Mouse (Mus musculus) C2C12 (cell line): ENCODE measurements around the gene Chadl. TPM values are rescaled to one million over a fixed set of nuclear protein-coding genes. Genes with fewer than 3 reads are reported as not detected.
A peak's percentile ranks its signal among the peaks of the same experiment; 100 is the strongest.

ENCODE experiments used
- H3K27me3 ChIP-seq: one replicate; pipeline ENCODE4 v1.6.1; 2011; ENCODE audit not compliant: control insufficient read depth, insufficient read depth, insufficient read length
- H3K36me3 ChIP-seq: one replicate; pipeline ENCODE4 v1.6.1; 2011; ENCODE audit not compliant: control insufficient read depth, insufficient read depth
- H3K4me3 ChIP-seq: one replicate; pipeline ENCODE4 v1.5.1; 2011; ENCODE audit warnings: mild to moderate bottlenecking, control low read depth; ENCODE audit not compliant: poor library complexity, insufficient read depth, severe bottlenecking
- H3K79me2 ChIP-seq: one replicate; pipeline ENCODE4 v1.6.1; 2011; ENCODE audit not compliant: control insufficient read depth, insufficient read depth
- H3K79me3 ChIP-seq: one replicate; pipeline ENCODE4 v1.6.1; 2011; ENCODE audit warnings: low read depth, control low read depth
- H3ac ChIP-seq: one replicate; pipeline ENCODE3; 2011; ENCODE audit warnings: low read depth; ENCODE audit not compliant: control insufficient read depth, insufficient read length
- CEBPB ChIP-seq: IDR thresholded peaks from one replicate; pipeline ENCODE4 v1.6.1; 2011; ENCODE audit warnings: low read depth, mild to moderate bottlenecking, control low read depth, moderate library complexity
- CTCF ChIP-seq: IDR thresholded peaks from one replicate; pipeline ENCODE4 v1.5.1; 2011; ENCODE audit not compliant: control insufficient read depth, insufficient read depth, insufficient read length
- FOSL1 ChIP-seq: IDR thresholded peaks from one replicate; pipeline ENCODE4 v1.8.0; 2011; ENCODE audit warnings: mild to moderate bottlenecking, low read length; ENCODE audit not compliant: poor library complexity, insufficient read depth, severe bottlenecking
- MAX ChIP-seq: IDR thresholded peaks from one replicate; pipeline ENCODE4 v1.6.1; 2011; ENCODE audit warnings: mild to moderate bottlenecking, control low read depth
- MYOD1 ChIP-seq: IDR thresholded peaks from one replicate; pipeline ENCODE4 v1.6.1; 2011; ENCODE audit warnings: low read depth; ENCODE audit not compliant: control insufficient read depth, insufficient read length
- MYOG ChIP-seq: IDR thresholded peaks from one replicate; pipeline ENCODE4 v1.6.1; 2011; ENCODE audit not compliant: control insufficient read depth, insufficient read length; ENCODE audit errors: extremely low read depth
- USF1 ChIP-seq: IDR thresholded peaks from one replicate; pipeline ENCODE4 v1.6.1; 2011; ENCODE audit warnings: low read depth, mild to moderate bottlenecking, control low read depth, moderate library complexity
- polyA plus RNA-seq: library from polyadenylated mRNA; unstranded; fragments of >200 nt; fragmentation: generic; extraction: Trizol; gene quantifications from one replicate; pipeline ENCODE4 v1.2.1, GENCODE M21; 2012; ENCODE audit warnings: missing spikeins

The Chadl gene
- polyA plus RNA-seq, 1 experiment = 1.5 TPM

GRCm38 (mm10) chr15:81735075-81735474 is 38.0 kb upstream of the Chadl start:
- TF ChIP-seq FOSL1 (no peak), CTCF (no peak), CEBPB (no peak), MYOD1 (no peak)
- Histone ChIP-seq H3ac (no peak overlapping the region), H3K4me3 (no peak overlapping the region), H3K36me3 (no peaks in the 10 kb centered on the region), H3K27me3 (no peaks in the 10 kb centered on the region), H3K79me2 (no peaks in the 10 kb centered on the region), H3K79me3 (no peaks in the 10 kb centered on the region)

DNA sequence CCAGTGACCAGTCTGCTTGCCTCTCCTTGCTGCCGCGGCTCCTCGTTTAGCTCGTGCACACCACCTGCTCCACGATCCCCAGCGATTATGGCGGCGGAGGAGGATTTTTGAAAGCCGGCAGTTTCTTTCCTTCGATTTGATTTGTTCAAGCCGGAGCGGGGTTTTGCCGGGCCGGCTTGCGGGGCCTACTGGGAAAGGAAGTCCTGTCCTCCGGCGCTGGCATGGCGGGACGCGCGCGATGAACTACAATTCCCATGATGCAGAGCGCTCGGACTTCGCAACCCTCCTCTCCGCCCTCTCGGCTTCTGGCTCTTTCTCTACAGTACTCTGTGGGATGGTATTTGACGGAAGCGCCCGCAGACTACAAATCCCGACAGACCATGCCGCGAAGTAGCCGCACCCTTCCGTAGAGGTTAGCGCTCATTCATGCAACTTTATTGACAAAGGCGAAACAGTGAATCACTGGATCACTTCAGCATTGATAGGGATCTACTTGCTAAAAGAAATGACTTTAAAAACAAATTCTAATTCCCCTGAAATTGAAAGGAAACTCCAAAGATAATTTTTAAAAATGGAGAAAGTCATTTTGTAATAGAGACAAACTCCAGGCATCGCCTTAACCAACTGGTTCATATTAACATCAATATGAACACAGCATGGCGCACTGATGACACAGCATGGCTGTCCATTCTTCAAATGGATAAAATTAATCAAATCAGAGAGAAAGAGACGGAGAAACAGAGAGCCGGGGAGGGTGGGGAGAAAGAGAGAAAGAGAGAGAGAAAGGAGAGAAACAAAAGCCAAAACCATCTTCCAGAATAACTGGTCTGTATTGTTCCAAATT is 32.9 kb upstream of the Chadl start:
- TF ChIP-seq MAX = peak; percentile 59
- peak; percentile 11 for TF ChIP-seq USF1
- no peak for TF ChIP-seq MYOD1
- TF ChIP-seq MYOG = no peak
- peak; percentile 90 for TF ChIP-seq FOSL1
- no peak for TF ChIP-seq CTCF
- peak; percentile 46 for TF ChIP-seq CEBPB

DNA sequence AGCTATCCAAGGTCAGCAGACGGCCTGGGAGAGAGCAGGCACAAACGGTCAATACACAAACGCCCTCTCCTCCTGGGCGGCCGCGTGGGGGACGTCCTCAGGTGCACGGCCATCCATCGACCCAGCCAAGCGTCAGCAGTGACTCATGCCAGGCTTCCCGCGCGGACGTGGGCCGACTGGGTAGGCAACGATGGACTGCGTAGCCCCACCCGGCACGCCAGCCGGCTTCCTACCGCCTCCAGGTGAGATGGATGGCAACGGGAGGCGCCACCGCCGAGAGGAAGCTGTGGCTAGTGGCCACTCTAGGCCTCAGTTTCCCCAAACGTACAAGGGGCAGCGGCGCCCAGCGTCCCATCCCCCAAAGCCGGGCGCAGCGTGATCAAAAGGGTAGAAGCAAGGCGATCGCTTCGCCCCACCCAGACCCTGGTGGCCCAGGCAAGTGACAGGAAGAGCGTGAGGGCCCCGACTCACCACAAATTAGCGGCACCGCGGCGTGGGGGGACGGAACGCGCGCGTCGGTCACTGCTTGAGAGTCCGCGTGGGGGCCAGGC is 32.2 kb upstream of the Chadl start:
- Histone ChIP-seq H3K27me3 (no peaks in the 10 kb centered on the region), H3K79me3 (peaks cover 53% of the 10 kb centered on the region), H3ac (peak overlapping the region; percentile 99), H3K4me3 (peak overlapping the region; percentile 100), H3K36me3 (peaks cover 36% of the 10 kb centered on the region), H3K79me2 (peaks cover 55% of the 10 kb centered on the region)
- TF ChIP-seq MYOG (no peak), MAX (peak; percentile 53)

More for the DNA sequence above, 32.9 kb upstream of the Chadl start:
- H3K36me3 ChIP-seq = peaks cover 30% of the 10 kb centered on the region
- H3ac ChIP-seq = peak overlapping the region; percentile 99
- peaks cover 48% of the 10 kb centered on the region for H3K79me2 ChIP-seq
- H3K4me3 ChIP-seq = peak overlapping the region; percentile 100
- no peaks in the 10 kb centered on the region for H3K27me3 ChIP-seq
- H3K79me3 ChIP-seq = peaks cover 46% of the 10 kb centered on the region

GRCm38 (mm10) chr15:81725965-81726364 is 28.9 kb upstream of the Chadl start:
- H3K36me3 ChIP-seq = peaks cover 70% of the 10 kb centered on the region

DNA sequence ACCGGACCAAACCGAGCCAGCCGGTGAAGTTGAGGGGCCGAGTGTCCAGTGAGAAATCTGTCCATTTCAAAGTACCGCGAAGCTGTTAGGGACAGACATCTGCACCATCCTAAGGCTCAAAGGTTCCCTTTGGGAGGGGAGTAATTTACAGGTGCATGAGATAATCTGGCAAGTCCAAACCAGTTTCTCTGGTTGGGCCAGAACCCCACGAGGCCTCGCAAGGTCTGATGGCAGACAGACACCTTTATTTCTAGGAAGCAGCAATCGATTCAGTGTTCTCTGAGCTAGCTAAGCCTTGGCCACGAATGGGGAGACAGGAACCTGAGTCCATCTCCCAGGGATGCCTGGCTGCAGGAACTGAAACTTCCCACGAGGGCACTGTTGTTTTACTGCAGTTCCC is 26.6 kb upstream of the Chadl start:
- H3ac ChIP-seq = no peak overlapping the region
- H3K36me3 ChIP-seq = peaks cover 93% of the 10 kb centered on the region
- H3K4me3 ChIP-seq = no peak overlapping the region

More at GRCm38 (mm10) chr15:81725965-81726364, 28.9 kb upstream of the Chadl start:
- no peak overlapping the region for H3ac ChIP-seq
- no peak for TF ChIP-seq MYOG
- no peak for TF ChIP-seq USF1
- TF ChIP-seq CTCF = no peak
- TF ChIP-seq FOSL1 = no peak
- no peak for TF ChIP-seq MYOD1
- no peak for TF ChIP-seq CEBPB
- no peak for TF ChIP-seq MAX
- peaks cover 67% of the 10 kb centered on the region for H3K79me3 ChIP-seq
- peaks cover 88% of the 10 kb centered on the region for H3K79me2 ChIP-seq
- H3K4me3 ChIP-seq = no peak overlapping the region
- H3K27me3 ChIP-seq = no peaks in the 10 kb centered on the region

DNA sequence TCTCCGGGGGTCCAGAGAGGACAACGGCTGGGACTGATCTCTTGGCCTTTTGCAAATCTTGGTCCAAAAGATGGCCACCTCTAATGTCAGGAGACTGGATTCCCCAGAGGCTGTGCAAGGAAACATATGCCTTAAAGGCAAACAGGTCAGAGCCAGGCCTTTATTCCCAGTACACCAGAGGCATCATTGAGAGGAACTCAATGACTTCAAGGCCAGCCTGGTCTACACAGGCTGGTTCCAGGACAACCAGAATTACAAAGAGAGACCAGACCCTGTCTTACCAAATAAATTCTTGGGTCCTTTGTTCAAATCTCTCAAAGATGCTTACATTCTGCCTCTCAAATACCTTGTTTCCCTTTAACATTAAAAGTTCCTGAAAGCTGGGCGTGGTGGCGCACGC is 25.3 kb upstream of the Chadl start:
- no peaks in the 10 kb centered on the region for H3K27me3 ChIP-seq
- H3K79me3 ChIP-seq = peaks cover 45% of the 10 kb centered on the region
- no peak overlapping the region for H3K4me3 ChIP-seq
- H3K79me2 ChIP-seq = peaks cover 93% of the 10 kb centered on the region
- H3K36me3 ChIP-seq = peaks cover 98% of the 10 kb centered on the region
- no peak overlapping the region for H3ac ChIP-seq
- no peak for TF ChIP-seq MAX
- no peak for TF ChIP-seq CEBPB
- TF ChIP-seq MYOG = no peak
- TF ChIP-seq USF1 = no peak
- no peak for TF ChIP-seq MYOD1
- TF ChIP-seq CTCF = no peak
- no peak for TF ChIP-seq FOSL1

More for the DNA sequence above, 26.6 kb upstream of the Chadl start:
- no peak for TF ChIP-seq MYOD1
- peaks cover 93% of the 10 kb centered on the region for H3K79me2 ChIP-seq
- peaks cover 58% of the 10 kb centered on the region for H3K79me3 ChIP-seq
- no peaks in the 10 kb centered on the region for H3K27me3 ChIP-seq
